8 mouse cellular contexts compared by ENCODE assay signal in genomic region chr10:26773541-26773940, GRCm38 (mm10). TPM values are rescaled to one million over a fixed set of nuclear protein-coding genes. Genes with fewer than 3 reads are reported as not detected.
DNase-seq lines count a peak whose midpoint lies in the region; ATAC-seq lines count a peak whose summit lies in the region.

No protein-coding gene starts in this region.

- H3K4me3 ChIP-seq in hindbrain, embryonic 13.5 days: peak overlapping the region; percentile 55
- H3K4me3 ChIP-seq in liver, embryonic 12.5 days: peak overlapping the region; percentile 60

- 34% methylated on average over 5 of the region's 5 CpGs for WGBS in hindbrain, embryonic 13.5 days
- 47% methylated on average over 5 of the region's 5 CpGs for WGBS in liver, embryonic 12.5 days (ENCODE audit: insufficient replicate concordance)

- ATAC-seq in hindbrain, embryonic 13.5 days (ENCODE audit: low FRiP score): no peak
- ATAC-seq in liver, embryonic 12.5 days: no peak

- peak overlapping the region; percentile 86; the same call in 1 of the 2 replicates for H3K27ac ChIP-seq in hindbrain, embryonic 13.5 days
- H3K27ac ChIP-seq in liver, embryonic 12.5 days: peak overlapping the region; percentile 78; the same call in 1 of the 2 replicates

- H3K4me2 ChIP-seq in hindbrain, embryonic 13.5 days: peak overlapping the region; percentile 82
- peak overlapping the region; percentile 84 for H3K4me2 ChIP-seq in liver, embryonic 12.5 days

- no peaks in the 10 kb centered on the region for H3K27me3 ChIP-seq in hindbrain, embryonic 13.5 days
- H3K27me3 ChIP-seq in liver, embryonic 12.5 days (replicated peaks): no peaks in the 10 kb centered on the region

- H3K36me3 ChIP-seq in hindbrain, embryonic 13.5 days: no peaks in the 10 kb centered on the region
- no peaks in the 10 kb centered on the region for H3K36me3 ChIP-seq in liver, embryonic 12.5 days

- DNase-seq in retina, postnatal 1 day: peak; percentile 20
- DNase-seq in retina, embryonic 14.5 days (ENCODE audit: low spot score): no peak
- DNase-seq in testis, postnatal 14 days (ENCODE audit: low spot score): peak; percentile 19
- no peak for DNase-seq in right cerebral cortex, postnatal 14 days
- DNase-seq in right cerebral cortex, adult 2 months (ENCODE audit: low spot score in 2 of 2): no peak
- DNase-seq in spleen, adult 18-20 months: no peak

- H3K9me3 ChIP-seq in hindbrain, embryonic 13.5 days: no peaks in the 10 kb centered on the region
- H3K9me3 ChIP-seq in liver, embryonic 12.5 days (replicated peaks): no peaks in the 10 kb centered on the region

- H3K4me1 ChIP-seq in hindbrain, embryonic 13.5 days (replicated peaks): peaks cover 14% of the 10 kb centered on the region
- H3K4me1 ChIP-seq in liver, embryonic 12.5 days: peaks cover 47% of the 10 kb centered on the region

- H3K9ac ChIP-seq in hindbrain, embryonic 13.5 days: peak overlapping the region; percentile 73; the same call in 1 of the 2 replicates
- no peak overlapping the region for H3K9ac ChIP-seq in liver, embryonic 12.5 days

RNA-seq across cellular contexts. Expression of gene Arhgap18, which starts 20.3 kb away (rescaled TPM):
- polyA plus RNA-seq in hindbrain, embryonic 13.5 days (2015; fragmentation: Nextera tagmentation; extraction: Ambion mirVana): 12.1 and 14.0 TPM in 2 replicates
- 9.3 and 10.1 TPM in 2 replicates for polyA plus RNA-seq in liver, embryonic 12.5 days (2016; fragmentation: Nextera tagmentation; extraction: Ambion mirVana)

Comparison
In these comparisons a context has a peak if more than half of its experiments do, and no peak if none do; other contexts are left out.
1. DNase-seq: peak in retina, postnatal 1 day (single experiment) and testis, postnatal 14 days (single experiment); none in retina, embryonic 14.5 days (single experiment), right cerebral cortex, postnatal 14 days (single experiment), right cerebral cortex, adult 2 months (0 of 2) and spleen, adult 18-20 months (0 of 2).